Mouse (Mus musculus): ENCODE measurements around the gene Insr. TPM values are rescaled to one million over a fixed set of nuclear protein-coding genes. Genes with fewer than 3 reads are reported as not detected.
A peak's percentile ranks its signal among the peaks of the same experiment; 100 is the strongest.
"Not testable (repeated sequence)": the region's sequence is repeated elsewhere in the genome, so short reads cannot be mapped to it uniquely, and the experiment has no call there.

Gene Insr
- polyA plus RNA-seq (2017; shearing (Covaris generic)), result 10 to 100 TPM; 10.6 to 12.0 TPM

DNA sequence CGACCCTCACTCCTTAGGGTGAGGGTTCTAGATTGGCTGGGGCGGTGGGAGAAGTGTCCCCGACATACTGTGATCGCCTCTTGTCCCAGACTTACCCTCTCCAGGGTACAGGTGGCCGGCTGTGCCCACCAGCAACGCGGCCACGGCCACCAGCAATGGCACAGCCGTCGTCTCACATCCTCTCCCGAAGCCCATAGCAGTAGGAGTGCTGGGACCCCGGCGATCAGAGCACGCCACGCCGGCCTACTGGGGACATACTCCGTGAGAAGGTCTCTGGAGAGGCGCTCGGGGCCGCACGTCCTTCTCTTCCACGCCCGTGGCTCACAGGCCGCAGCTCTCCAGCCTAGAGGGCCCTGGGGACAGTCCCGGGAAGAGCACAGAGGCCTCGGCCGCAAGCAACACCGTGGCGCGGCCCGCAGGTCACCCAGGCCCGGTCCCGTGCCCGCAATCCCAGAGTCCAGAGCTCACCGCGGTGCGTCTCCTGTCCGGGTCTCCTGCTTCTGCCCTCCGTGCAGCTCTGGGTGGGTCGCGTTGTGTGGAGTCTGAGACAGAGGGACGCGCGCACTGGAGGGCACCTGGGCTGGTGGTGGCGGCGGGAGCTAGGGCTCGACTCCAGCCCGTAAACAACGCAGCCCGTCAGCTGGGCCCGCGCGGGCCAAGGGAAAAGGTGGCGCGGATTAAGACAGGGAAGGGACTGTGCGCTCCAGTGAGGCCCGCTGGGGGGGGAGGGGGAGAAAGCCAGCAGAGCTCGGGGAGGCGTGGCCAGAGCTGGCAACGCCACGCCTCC is at the start of gene Insr:
Gene Insr, minus strand, starts transcription at position 684 of the 787 bp plus-strand sequence.
- peak; percentile 94 for ATAC-seq

DNA sequence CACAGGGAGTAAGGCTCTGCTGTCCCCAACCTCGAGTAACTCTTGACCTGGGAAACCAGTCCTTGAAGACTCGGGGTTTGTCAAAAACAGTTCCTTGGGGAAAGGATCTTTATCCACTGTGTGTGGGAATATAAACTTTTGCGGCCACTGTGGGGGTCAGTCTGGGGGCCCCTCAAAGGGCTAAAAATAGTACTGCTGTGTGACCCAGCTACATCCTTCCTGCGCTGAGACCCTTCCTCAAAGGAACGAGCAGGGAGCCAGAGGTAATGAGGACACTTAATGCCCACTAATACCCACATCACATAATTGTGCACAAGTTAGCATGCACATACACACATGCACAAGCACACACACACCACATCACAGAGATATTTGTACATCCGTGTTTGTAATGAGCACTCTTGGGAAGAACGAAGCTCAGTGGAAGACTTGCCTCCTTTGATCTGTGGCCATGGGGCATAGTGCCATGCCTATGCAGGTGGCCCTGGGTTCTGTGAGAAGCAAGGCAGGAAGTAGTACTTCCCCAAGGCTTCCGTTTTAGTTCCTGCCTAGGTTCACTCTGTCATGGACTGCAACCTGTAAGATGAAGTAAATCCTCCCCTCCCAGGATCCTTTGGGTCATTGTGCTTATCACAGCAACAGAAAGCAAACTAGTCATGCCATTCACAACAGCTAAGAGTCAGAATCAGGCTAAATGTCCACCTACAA is 48.3 kb upstream of the Insr start:
- peak; percentile 71 for ATAC-seq

DNA sequence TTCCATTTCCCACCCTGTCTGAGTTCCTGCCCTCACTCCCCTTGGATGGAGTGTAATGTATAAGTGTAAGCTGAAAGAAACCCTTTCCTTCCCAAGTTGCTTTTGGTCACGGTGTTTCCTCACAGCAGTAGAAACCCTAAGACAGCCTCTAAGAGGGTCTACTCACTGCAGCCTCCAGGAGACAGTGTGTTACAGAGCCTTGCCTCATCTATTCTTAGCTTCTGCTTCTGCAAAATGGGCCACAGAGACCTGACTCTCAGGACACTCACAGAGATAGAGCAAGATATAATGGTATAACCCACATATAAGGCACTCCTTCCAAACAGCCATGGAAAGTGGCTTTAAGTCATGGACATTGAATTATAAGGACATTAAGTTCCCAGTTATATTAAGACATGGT is 47.6 kb upstream of the Insr start:
- ATAC-seq, result no peak

DNA sequence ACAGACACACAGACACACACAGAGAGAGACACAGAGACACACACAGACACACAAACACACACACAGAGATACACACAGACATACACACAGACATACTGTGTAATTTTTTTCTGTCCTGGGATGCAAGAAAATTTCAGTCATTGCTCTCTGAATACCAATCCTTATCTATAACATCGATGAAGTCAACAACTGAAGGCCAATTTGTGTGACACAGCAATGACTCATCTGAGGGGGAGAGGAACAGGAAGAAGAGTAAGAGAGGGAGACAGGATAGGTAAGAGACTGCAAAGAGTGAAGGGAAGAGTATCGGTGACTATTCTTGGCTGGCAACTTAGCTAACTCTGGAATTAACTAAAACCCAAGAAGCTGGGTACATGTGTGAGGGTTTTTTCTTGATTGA is 44.8 kb upstream of the Insr start:
- peak; percentile 78 for ATAC-seq

DNA sequence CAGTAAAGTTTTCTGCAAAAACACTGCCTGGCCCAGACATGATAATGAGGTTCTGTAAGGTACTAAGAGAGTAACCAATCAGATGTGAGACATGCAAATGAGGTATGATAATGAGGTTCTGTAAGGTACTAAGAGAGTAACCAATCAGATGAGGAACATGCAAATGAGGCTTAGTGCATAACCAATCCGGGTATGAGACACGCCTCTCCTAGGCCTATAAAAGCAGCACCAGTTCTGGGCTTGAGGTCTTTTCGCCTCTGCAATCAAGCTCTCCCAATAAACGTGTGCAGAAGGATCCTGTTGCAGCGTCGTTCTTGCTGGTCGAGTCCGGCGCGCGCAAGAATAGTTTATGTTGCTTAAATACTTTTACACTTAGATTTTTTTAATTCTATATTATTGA is 39.9 kb upstream of the Insr start:
- not testable (repeated sequence) for ATAC-seq

DNA sequence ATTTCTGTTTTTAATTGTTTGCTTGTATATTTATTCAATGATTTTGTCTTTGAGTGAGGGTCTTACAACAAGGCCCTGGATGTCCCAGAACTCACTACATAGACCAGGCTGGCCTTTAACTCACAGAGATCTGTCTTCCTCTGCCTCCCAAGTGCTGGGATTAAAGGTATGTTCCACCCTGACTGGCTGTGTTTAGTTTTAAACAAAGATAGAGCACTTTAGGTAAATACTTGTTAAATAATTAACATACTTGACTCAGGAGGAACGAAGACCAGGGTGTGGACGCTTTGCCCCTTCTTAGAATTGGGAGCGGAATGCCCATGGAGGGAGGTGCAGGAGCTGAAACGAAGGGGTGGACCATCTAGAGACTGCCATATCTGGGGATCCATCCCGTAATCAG is 37.2 kb upstream of the Insr start:
- ATAC-seq, result no peak

DNA sequence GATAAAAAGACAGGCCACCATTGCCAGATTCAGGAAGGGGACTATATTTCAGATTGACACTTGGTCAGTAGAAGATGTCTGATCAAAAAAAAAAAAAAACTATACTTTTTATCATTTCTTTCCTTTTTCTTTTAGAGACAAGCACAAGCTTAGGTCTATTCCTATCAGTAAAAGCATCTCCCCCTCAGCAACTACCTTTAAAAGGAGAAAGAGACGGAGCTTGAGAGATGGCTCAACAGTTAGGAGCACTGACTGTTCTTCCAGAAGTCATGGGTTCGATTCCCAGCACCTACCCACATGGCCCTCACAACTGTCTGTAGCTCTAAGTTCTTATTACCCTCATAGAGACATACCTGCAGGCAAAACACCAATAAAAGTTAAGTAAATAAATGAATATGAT is 34.9 kb upstream of the Insr start:
- ATAC-seq, result no peak

DNA sequence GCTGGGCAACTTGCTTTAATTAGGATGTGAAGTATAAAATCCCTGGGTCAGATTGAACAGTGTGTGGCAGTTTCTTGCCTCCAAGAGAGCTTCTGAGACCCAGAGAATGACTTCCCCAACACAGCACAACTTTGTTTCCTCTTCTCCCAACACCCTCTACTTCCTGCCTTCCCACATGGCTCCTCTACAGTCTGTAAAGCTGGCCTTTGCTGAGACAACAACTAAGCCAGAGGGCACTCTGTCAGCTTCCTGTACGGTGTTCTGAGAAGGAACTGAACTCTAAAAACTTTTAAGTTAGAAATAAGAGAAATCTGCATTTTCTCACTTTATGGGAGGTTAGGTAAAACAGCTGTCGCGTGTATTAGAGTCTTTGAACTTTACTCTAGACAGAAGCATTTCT is 34.4 kb upstream of the Insr start:
- ATAC-seq, result no peak

DNA sequence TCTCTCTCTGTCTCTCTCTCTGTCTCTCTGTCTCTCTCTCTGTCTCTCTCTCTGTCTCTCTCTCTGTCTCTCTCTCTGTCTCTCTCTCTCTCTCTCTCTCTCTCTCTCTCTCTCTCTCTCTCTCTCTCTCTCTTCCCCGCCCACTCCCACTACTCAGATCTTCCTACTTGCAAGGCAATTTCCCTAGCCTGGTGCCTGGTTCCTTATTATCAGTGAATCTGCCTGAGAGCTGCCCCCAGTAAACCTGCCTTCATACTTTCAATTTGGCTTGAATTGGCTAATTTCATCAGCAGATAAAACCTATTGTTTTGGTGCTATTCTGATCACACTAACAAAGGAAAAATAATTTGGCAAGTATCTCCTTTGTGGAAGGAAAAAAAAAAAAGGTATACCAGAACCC is 34.0 kb upstream of the Insr start:
- ATAC-seq, result not testable (repeated sequence)

DNA sequence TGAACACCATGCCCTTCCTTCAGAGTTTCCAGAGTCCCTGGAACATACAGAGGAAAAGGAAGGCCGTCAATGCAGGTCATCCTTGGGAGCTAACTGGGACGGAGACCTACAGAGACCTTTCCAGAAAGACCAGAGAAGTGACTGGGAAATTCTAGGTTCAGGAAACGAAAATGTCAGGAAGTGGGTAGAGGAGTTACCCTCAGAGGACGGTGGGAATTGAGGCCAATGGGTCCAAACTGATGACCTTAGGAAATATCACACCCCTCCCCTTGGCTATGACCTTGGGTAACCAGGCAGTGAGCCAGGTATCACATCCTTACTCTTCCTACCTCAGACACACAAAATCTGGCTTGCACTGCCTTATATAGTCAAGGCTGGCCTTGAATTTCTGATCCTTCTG is 32.1 kb upstream of the Insr start:
- ATAC-seq, result no peak

DNA sequence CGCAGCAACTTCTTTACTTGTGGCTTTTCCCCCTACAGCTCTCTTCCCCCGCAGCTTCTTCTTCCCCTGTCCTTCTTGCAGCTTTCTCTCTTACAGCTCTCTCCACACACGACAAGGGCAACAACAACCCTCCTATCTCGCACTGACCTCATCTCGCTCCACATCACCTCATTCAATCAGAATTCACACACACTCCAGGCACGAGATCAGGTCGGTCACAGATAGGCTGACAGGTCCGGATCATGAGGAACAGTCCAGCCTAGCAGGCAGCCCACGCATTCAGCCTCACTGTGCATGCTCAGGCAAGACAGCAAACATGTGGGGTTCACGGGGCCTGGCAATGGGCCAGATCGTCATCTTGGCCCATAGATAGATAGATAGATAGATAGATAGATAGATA is 30.2 kb upstream of the Insr start:
- ATAC-seq, result no peak

DNA sequence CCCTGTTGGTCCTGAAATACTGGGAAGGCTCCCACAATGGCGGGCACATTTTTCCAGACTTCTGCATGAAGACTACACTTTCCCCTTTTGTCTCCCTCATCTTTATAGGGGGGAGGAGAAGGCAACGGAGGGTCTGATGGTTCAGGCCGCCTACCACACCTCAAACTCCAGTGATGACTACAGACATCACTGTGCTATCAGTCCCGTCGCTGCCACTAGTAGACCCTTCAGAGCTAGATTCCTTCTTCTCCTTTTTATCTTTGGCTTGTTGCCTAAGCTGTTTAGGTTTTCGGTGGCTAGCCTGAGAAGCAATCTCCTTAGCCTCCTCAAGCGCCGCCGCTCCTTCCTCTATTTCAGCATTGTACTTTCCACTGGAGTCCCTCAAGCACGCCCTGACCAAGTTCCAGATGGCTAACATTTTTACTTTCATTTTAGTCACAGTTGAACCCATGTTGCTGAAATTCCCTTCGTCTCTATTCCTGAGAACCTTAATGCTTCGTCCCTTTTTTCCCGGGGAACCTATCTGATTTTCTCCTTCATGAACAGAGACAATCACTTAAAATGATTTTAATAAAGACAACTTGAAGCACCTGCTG is 28.9 kb upstream of the Insr start:
- ATAC-seq, result not testable (repeated sequence)

DNA sequence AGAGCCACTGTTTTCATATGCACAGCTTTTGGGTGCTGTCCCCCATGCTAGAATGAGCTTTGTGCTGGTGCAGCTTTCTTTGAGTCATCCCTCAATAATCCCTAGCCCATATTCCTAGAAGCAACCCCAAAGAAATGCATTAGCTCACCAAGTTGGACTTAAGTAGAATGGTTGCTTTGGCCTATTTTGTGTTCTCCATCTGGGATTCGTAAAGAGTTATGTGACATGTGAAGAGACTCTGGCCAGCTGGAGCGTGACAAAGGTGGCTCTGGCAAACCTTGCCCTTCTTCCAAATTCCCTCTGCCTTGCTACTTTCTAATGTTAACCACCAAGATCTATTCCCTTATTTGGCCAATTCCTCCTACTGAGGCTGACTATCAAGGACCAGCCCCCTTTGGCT is 22.7 kb upstream of the Insr start:
- no peak for ATAC-seq

DNA sequence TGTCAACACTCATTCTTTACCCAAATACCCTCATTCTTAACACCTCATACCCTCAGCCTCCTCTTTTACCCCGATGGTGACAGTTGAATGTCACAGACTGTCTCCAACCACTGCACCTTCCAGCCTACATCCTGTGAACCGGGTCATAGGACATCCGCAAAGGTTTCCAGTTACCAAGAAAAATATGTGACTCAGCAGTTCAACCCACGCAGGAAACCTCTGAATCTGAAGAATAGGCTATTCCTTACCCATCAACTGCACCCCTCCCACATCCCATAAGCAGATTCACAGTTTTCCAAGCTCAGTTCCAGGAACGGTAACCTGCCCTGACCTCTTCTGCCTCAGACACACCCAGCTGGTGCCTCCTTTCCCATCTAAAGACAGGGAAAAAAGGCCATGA is 19.9 kb upstream of the Insr start:
- ATAC-seq, result peak; percentile 74

DNA sequence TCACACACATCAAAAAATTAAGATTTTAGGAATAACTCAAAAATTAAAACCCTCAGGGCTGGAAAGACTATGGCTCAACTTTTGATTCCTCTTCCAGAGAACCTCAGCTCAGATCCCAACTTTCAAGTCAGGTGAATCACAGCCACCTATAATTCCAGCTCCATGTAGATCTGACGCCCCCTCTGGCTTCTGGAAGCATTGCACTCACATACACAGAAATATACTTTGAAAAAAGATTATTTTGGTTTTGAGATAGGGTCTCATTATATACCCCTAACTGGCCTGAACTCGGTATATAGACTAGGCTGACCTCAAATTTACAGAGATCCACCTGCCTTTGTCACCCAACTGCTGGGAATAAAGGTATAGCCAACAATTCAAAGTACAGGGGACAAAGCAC is 6.4 kb upstream of the Insr start:
- no peak for ATAC-seq

DNA sequence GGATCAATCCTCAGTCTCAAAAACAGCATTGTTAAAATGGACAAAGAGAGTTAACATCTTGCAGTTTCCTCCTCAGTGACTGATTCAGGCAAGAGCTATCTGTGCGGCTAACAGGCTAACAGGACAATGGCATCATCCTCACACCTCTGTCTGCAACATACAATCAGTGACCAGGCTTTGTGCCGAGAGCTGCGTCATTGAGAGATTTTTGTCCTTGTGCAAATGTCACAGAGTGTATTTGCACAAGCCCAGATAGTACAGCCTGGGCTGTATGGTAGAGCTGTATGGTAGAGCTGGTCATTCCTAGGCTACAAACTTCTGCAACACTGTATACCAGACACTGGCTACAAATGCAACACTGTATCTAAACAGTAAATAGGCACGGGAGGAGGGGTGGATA is 5.2 kb upstream of the Insr start:
- ATAC-seq, result no peak

DNA sequence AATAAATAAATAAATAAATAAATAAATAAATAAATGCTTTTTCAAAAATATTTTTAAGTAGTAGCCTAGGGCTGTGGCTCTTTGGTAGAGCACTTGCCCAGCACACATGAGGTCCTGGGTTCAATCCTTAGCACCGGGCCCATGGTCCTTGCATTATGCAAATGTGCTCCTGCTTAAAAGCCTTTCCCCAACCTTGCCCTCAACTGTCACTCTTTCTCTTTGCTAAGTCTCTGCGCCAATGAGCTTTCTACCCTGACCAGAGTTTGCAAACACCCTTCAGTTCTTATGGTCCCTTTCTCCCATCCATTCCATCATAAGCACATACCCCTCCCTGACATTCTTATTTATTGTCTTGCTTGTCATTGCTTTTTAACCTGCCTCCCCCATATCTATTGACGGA is 1.9 kb upstream of the Insr start:
- ATAC-seq, result no peak

DNA sequence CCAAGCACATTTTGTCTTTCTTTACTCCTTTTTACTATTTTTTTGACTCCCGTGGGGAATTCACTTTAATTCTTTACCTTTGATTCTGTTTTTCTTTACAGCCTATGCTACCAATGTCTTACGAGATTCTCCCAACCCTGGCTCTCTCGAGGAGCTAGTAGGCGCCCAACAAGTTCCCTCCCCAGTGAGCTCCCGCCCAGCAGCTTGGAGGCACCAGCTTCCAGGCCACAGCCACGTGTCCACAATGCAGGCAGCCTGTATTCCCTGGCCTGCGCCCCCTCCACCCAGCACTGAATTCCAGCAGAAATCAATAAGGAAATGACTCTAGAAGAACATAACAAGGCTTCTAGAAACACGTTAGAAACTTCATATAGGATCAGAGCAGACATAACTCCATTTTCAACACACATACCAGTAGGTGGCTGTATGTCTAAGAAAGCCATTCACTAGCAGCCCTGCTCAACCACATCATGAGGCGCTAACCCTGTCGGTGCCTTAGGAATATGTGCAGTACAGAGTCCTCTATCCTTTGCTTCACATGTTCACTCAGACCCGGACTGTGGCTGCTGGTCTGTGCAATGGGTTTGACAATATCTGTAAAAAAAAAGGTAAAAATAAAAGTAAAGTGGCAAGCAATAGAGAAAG is 971 bp upstream of the Insr start:
- no peak for ATAC-seq

DNA sequence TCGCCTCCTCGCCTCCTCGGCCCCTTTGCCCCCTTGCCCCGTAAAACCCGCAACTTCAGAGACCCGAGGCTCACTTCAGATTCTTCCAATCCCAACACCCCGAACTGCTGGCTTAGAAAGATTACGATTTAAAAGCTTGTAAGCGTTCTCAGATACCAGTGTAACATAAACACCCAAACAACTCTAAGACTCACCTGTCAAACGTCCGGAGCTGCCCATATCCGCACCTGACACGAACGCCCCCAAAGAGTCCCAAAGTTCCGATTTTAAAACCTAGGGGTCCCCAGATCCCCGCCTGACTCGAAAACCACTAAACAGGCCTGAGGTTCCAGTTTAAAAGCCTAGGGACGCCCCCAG is 282 bp upstream of the Insr start:
- peak; percentile 23 for ATAC-seq

DNA sequence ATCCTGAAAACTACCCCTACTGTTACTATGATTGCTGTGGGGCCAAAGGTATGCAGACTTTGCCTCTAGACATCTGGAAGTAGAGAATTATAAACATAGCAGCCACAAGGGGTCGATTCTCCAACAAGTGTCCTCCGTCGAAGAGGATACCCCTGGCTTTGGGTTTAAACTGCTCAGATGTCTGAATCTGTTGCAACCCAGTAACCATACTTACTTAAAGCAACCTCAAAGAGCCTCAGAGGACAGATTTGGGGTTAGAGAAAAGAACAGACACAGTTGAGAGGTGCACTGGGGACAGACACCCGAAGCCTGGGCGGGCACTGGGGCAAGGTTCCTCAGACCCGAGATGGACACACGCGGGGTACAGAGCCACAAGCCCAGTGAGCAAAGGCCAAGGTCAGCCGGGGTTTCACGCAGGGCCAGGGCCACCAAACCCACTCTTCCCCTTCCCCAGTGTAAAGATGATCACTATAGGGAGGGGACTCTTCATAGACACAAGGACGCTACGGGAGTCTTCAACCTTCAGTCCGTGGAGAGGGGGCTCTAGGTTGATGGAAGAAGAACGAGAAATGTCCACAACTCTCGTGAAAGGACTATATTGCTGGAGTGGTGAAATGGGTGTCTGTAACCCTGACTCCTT is 1.1 kb downstream of the Insr start:
- no peak for ATAC-seq

DNA sequence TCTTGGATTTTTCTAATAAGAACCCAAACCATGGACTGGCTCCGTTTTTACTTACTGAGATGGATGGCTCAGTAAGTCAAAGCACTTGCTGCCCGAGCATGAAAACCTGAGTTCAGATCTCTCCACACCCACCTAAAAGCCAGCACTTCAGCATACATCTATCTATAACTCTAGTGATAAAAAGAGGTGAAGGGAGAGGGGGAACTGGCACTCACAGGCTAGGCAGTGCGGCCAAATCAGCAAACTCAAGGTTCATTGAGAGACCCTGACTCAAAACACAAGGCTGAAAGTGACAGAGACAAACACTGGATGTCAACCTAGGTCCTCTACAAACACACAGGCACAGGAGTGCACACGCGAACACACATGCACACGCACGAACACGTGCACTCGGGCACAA is 2.2 kb downstream of the Insr start:
- no peak for ATAC-seq

DNA sequence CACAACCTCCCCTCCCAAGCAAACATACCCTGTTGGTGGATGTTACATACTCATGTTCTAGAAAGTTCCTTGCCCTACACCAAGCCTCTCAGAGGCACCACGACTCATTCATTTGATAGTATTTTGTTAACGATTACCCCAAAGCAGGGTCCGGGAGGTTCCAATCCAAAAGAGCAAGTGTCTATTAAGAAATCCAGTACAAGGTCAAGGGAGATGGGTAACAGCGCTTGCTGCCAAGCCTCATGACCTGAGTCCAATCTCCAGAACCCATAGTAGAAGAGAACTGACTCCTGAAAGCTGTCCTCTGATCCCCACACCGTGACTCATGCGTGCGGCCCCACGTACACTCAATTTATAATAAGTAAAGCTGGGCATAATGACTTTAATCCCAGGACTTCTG is 3.4 kb downstream of the Insr start:
- ATAC-seq, result no peak

DNA sequence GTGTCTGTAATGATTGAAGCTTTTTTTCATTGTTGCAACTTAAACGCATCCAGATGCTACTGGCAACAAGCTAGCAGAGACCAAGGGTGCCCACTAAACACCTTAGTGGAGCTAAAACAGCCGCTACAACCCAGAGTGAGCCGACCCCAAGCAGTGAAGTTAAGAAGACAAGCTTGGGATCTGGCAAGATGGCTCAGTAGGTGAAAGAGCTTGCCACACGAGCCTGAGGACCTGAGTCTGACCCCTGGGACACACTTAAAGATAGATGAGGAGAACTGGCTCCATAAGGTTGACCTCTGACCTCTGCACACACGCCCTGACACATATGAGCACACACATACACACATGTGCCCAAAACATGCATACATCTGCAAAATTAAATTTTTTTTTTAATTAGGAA is 4.2 kb downstream of the Insr start:
- ATAC-seq, result no peak

Data from CD4-positive, CD25-positive, alpha-beta regulatory T cell, adult 4 months (primary cell).